Mouse (Mus musculus): Measurements from ENCODE around the gene Prepl. TPM values are rescaled to one million over a fixed set of nuclear protein-coding genes. Genes with fewer than 3 reads are reported as not detected.

The Prepl gene
- polyA plus RNA-seq, 1 experiment from 2014 or later, result 31.7 TPM

DNA sequence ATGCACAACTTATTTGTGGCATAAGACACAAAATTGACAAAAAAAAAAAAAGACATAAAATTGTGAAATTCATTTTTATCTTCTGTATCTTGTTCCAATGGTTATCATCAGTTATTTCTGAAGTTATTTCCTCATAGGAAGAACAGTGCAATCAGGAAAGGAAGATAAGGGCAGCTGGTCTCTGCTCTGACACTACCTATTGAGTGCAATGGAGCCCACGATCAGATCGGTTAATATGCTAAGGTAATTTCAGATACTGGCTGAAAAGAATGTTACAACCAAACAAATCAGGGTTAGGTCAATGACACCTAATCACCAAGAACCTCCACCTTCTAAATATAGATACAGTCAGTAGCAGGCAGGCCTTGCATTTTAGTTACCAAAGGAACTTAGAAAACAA, 4.7 kb downstream of the Prepl start:
- Histone ChIP-seq H3K27ac (ENCODE audit: low read length) (no peak overlapping the region), H3K4me3 (ENCODE audit: low read depth, low read length) (no peak overlapping the region), H3K4me2 (replicated peaks; ENCODE audit: low read depth, low read length) (no peak overlapping the region), H3K9ac (replicated peaks; ENCODE audit: low read depth, low read length) (no peak overlapping the region), H3K36me3 (ENCODE audit: control insufficient read depth, insufficient read depth, low read length) (peaks cover 7% of the 10 kb centered on the region), H3K9me3 (ENCODE audit: control insufficient read depth, low read depth, low read length) (no peaks in the 10 kb centered on the region), H3K27me3 (ENCODE audit: control insufficient read depth, insufficient read depth, low read length) (no peaks in the 10 kb centered on the region), H3K4me1 (ENCODE audit: control insufficient read depth, insufficient read depth, low read length) (peaks cover 4% of the 10 kb centered on the region; the same call in 1 of the 2 replicates)
- ATAC-seq (ENCODE audit: insufficient number of reproducible peaks, insufficient read depth, low FRiP score, low read depth), result no peak
- 93% methylated on average over 2 of the region's 2 CpGs for WGBS

GRCm38 (mm10) chr17:85080781-85081180, 9.3 kb downstream of the Prepl start:
- Histone ChIP-seq H3K9me3 (ENCODE audit: control insufficient read depth, low read depth, low read length) (no peaks in the 10 kb centered on the region), H3K27ac (ENCODE audit: low read length) (no peak overlapping the region), H3K27me3 (ENCODE audit: control insufficient read depth, insufficient read depth, low read length) (no peaks in the 10 kb centered on the region), H3K4me1 (ENCODE audit: control insufficient read depth, insufficient read depth, low read length) (no peaks in the 10 kb centered on the region), H3K36me3 (ENCODE audit: control insufficient read depth, insufficient read depth, low read length) (peaks cover 22% of the 10 kb centered on the region), H3K4me3 (ENCODE audit: low read depth, low read length) (no peak overlapping the region), H3K4me2 (replicated peaks; ENCODE audit: low read depth, low read length) (no peak overlapping the region), H3K9ac (replicated peaks; ENCODE audit: low read depth, low read length) (no peak overlapping the region)
- no peak for ATAC-seq (ENCODE audit: insufficient number of reproducible peaks, insufficient read depth, low FRiP score, low read depth)
- 95% methylated on average over 11 of the region's 11 CpGs for WGBS

GRCm38 (mm10) chr17:85079276-85079675, 10.8 kb downstream of the Prepl start:
- Histone ChIP-seq H3K36me3 (ENCODE audit: control insufficient read depth, insufficient read depth, low read length) (peaks cover 23% of the 10 kb centered on the region), H3K27ac (ENCODE audit: low read length) (no peak overlapping the region), H3K9me3 (ENCODE audit: control insufficient read depth, low read depth, low read length) (no peaks in the 10 kb centered on the region), H3K4me2 (replicated peaks; ENCODE audit: low read depth, low read length) (no peak overlapping the region), H3K9ac (replicated peaks; ENCODE audit: low read depth, low read length) (no peak overlapping the region), H3K27me3 (ENCODE audit: control insufficient read depth, insufficient read depth, low read length) (no peaks in the 10 kb centered on the region), H3K4me1 (ENCODE audit: control insufficient read depth, insufficient read depth, low read length) (no peaks in the 10 kb centered on the region), H3K4me3 (ENCODE audit: low read depth, low read length) (no peak overlapping the region)
- no peak for ATAC-seq (ENCODE audit: insufficient number of reproducible peaks, insufficient read depth, low FRiP score, low read depth)
- WGBS, result 94% methylated on average over 3 of the region's 3 CpGs

GRCm38 (mm10) chr17:85074083-85074482, 16.0 kb downstream of the Prepl start:
- no peaks in the 10 kb centered on the region for H3K9me3 ChIP-seq (ENCODE audit: control insufficient read depth, low read depth, low read length)
- H3K27me3 ChIP-seq (ENCODE audit: control insufficient read depth, insufficient read depth, low read length), result no peaks in the 10 kb centered on the region
- no peak overlapping the region for H3K4me2 ChIP-seq (replicated peaks; ENCODE audit: low read depth, low read length)
- H3K9ac ChIP-seq (replicated peaks; ENCODE audit: low read depth, low read length), result no peak overlapping the region
- WGBS, result 91% methylated on average over 4 of the region's 4 CpGs
- H3K36me3 ChIP-seq (ENCODE audit: control insufficient read depth, insufficient read depth, low read length), result peaks cover 23% of the 10 kb centered on the region
- H3K27ac ChIP-seq (ENCODE audit: low read length), result no peak overlapping the region
- no peak for ATAC-seq (ENCODE audit: insufficient number of reproducible peaks, insufficient read depth, low FRiP score, low read depth)
- no peak overlapping the region for H3K4me3 ChIP-seq (ENCODE audit: low read depth, low read length)
- H3K4me1 ChIP-seq (ENCODE audit: control insufficient read depth, insufficient read depth, low read length), result no peaks in the 10 kb centered on the region

- H3K4me2 ChIP-seq (replicated peaks; ENCODE audit: low read depth, low read length), result no peak overlapping the region
- peaks cover 25% of the 10 kb centered on the region for H3K36me3 ChIP-seq (ENCODE audit: control insufficient read depth, insufficient read depth, low read length)
- no peak overlapping the region for H3K4me3 ChIP-seq (ENCODE audit: low read depth, low read length)
- H3K27me3 ChIP-seq (ENCODE audit: control insufficient read depth, insufficient read depth, low read length), result no peaks in the 10 kb centered on the region
- H3K9me3 ChIP-seq (ENCODE audit: control insufficient read depth, low read depth, low read length), result no peaks in the 10 kb centered on the region
- no peak overlapping the region for H3K9ac ChIP-seq (replicated peaks; ENCODE audit: low read depth, low read length)
- H3K27ac ChIP-seq (ENCODE audit: low read length), result no peak overlapping the region
- no peaks in the 10 kb centered on the region for H3K4me1 ChIP-seq (ENCODE audit: control insufficient read depth, insufficient read depth, low read length)
- 64% methylated on average over 7 of the region's 7 CpGs for WGBS
- no peak for ATAC-seq (ENCODE audit: insufficient number of reproducible peaks, insufficient read depth, low FRiP score, low read depth)
These were observed 16.8 kb downstream of the Prepl start for GRCm38 (mm10) chr17:85073214-85073613.

DNA sequence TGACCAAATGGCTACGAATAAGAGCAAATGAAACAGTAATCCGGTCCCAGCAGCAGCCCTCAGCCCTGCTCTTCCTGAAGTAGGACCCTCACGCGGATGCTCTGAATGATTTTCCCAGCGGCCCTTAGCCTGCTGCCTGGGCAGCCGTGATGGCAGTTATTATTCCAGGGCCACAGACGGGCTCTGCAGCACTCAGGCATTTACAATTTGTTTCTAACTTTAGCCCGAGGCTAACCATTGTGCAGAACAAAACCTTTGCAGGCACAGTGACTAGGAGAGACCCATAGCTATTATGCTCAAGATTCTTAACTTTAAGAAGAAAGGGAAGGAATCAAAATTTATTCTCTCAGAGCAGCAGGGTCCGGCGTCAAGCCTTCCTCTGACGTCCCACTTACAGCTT, 17.7 kb downstream of the Prepl start:
- H3K9ac ChIP-seq (replicated peaks; ENCODE audit: low read depth, low read length), result no peak overlapping the region
- peaks cover 27% of the 10 kb centered on the region for H3K36me3 ChIP-seq (ENCODE audit: control insufficient read depth, insufficient read depth, low read length)
- H3K9me3 ChIP-seq (ENCODE audit: control insufficient read depth, low read depth, low read length), result no peaks in the 10 kb centered on the region
- no peak overlapping the region for H3K4me2 ChIP-seq (replicated peaks; ENCODE audit: low read depth, low read length)
- 70% methylated on average over 11 of the region's 11 CpGs for WGBS
- H3K27ac ChIP-seq (ENCODE audit: low read length), result no peak overlapping the region
- no peaks in the 10 kb centered on the region for H3K27me3 ChIP-seq (ENCODE audit: control insufficient read depth, insufficient read depth, low read length)
- no peaks in the 10 kb centered on the region for H3K4me1 ChIP-seq (ENCODE audit: control insufficient read depth, insufficient read depth, low read length)
- H3K4me3 ChIP-seq (ENCODE audit: low read depth, low read length), result no peak overlapping the region
- no peak for ATAC-seq (ENCODE audit: insufficient number of reproducible peaks, insufficient read depth, low FRiP score, low read depth)

- H3K4me2 ChIP-seq (replicated peaks; ENCODE audit: low read depth, low read length), result no peak overlapping the region
- H3K36me3 ChIP-seq (ENCODE audit: control insufficient read depth, insufficient read depth, low read length), result peaks cover 29% of the 10 kb centered on the region
- no peaks in the 10 kb centered on the region for H3K27me3 ChIP-seq (ENCODE audit: control insufficient read depth, insufficient read depth, low read length)
- ATAC-seq (ENCODE audit: insufficient number of reproducible peaks, insufficient read depth, low FRiP score, low read depth), result no peak
- H3K9me3 ChIP-seq (ENCODE audit: control insufficient read depth, low read depth, low read length), result no peaks in the 10 kb centered on the region
- H3K27ac ChIP-seq (ENCODE audit: low read length), result no peak overlapping the region
- H3K4me1 ChIP-seq (ENCODE audit: control insufficient read depth, insufficient read depth, low read length), result no peaks in the 10 kb centered on the region
- 90% methylated on average over 8 of the region's 8 CpGs for WGBS
- H3K9ac ChIP-seq (replicated peaks; ENCODE audit: low read depth, low read length), result no peak overlapping the region
- no peak overlapping the region for H3K4me3 ChIP-seq (ENCODE audit: low read depth, low read length)
These were observed 18.8 kb downstream of the Prepl start for GRCm38 (mm10) chr17:85071088-85071775.

- H3K36me3 ChIP-seq (ENCODE audit: control insufficient read depth, insufficient read depth, low read length), result peaks cover 29% of the 10 kb centered on the region
- no peak for ATAC-seq (ENCODE audit: insufficient number of reproducible peaks, insufficient read depth, low FRiP score, low read depth)
These were observed 19.4 kb downstream of the Prepl start for GRCm38 (mm10) chr17:85070658-85071057.

GRCm38 (mm10) chr17:85067331-85067730, 22.7 kb downstream of the Prepl start:
- Histone ChIP-seq H3K27ac (ENCODE audit: low read length) (no peak overlapping the region), H3K4me1 (ENCODE audit: control insufficient read depth, insufficient read depth, low read length) (no peaks in the 10 kb centered on the region)
- WGBS, result 95% methylated on average over 7 of the region's 7 CpGs

More at GRCm38 (mm10) chr17:85070658-85071057, 19.4 kb downstream of the Prepl start:
- no peak overlapping the region for H3K4me2 ChIP-seq (replicated peaks; ENCODE audit: low read depth, low read length)
- 78% methylated on average over 6 of the region's 6 CpGs for WGBS
- no peak overlapping the region for H3K27ac ChIP-seq (ENCODE audit: low read length)
- no peak overlapping the region for H3K4me3 ChIP-seq (ENCODE audit: low read depth, low read length)
- no peak overlapping the region for H3K9ac ChIP-seq (replicated peaks; ENCODE audit: low read depth, low read length)
- no peaks in the 10 kb centered on the region for H3K9me3 ChIP-seq (ENCODE audit: control insufficient read depth, low read depth, low read length)
- no peaks in the 10 kb centered on the region for H3K27me3 ChIP-seq (ENCODE audit: control insufficient read depth, insufficient read depth, low read length)
- no peaks in the 10 kb centered on the region for H3K4me1 ChIP-seq (ENCODE audit: control insufficient read depth, insufficient read depth, low read length)

More at GRCm38 (mm10) chr17:85067331-85067730, 22.7 kb downstream of the Prepl start:
- Histone ChIP-seq H3K27me3 (ENCODE audit: control insufficient read depth, insufficient read depth, low read length) (no peaks in the 10 kb centered on the region), H3K9ac (replicated peaks; ENCODE audit: low read depth, low read length) (no peak overlapping the region), H3K36me3 (ENCODE audit: control insufficient read depth, insufficient read depth, low read length) (peaks cover 53% of the 10 kb centered on the region), H3K4me3 (ENCODE audit: low read depth, low read length) (no peak overlapping the region), H3K4me2 (replicated peaks; ENCODE audit: low read depth, low read length) (no peak overlapping the region), H3K9me3 (ENCODE audit: control insufficient read depth, low read depth, low read length) (no peaks in the 10 kb centered on the region)
- ATAC-seq (ENCODE audit: insufficient number of reproducible peaks, insufficient read depth, low FRiP score, low read depth), result no peak
